Mouse (Mus musculus): ENCODE data around the gene Rpl6. TPM values are rescaled to one million over a fixed set of nuclear protein-coding genes. Genes with fewer than 3 reads are reported as not detected.
A peak's percentile ranks its signal among the peaks of the same experiment; 100 is the strongest.
"Not testable (repeated sequence)": the region's sequence is repeated elsewhere in the genome, so short reads cannot be mapped to it uniquely, and the experiment has no call there.

Rpl6 gene
- polyA plus RNA-seq, 1 experiment from 2014 or later, result 343 TPM

DNA sequence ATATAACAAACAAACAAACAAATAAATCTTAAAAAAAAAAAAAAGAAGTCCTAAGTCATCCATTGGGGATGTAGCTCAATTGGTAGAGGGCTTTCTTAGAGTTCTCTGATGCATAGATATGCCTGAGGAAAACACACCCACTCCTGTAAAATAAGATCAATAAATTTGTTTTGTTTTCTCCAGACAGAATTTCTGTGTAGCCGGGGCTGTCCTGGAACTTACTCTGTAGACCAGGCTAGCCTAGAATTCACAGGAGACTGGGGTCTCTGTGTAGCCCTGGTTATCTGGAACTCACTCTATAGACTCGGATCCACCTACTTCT is 13.0 kb downstream of the Rpl6 start:
- Histone ChIP-seq H3K4me3 (no peak overlapping the region), H3K9me3 (no peaks in the 10 kb centered on the region), H3K4me2 (no peak overlapping the region), H3K4me1 (peaks cover 14% of the 10 kb centered on the region), H3K27ac (no peak overlapping the region), H3K36me3 (replicated peaks) (peaks cover 7% of the 10 kb centered on the region; the same call in 1 of the 2 replicates), H3K9ac (no peak overlapping the region), H3K27me3 (replicated peaks) (no peaks in the 10 kb centered on the region)
- 91% methylated on average over 2 of the region's 2 CpGs for WGBS
- ATAC-seq (replicated peaks), result no peak

- Histone ChIP-seq H3K27me3 (replicated peaks) (no peaks in the 10 kb centered on the region), H3K36me3 (replicated peaks) (no peaks in the 10 kb centered on the region), H3K9ac (no peak overlapping the region), H3K9me3 (no peaks in the 10 kb centered on the region), H3K4me2 (peak overlapping the region; percentile 85; the same call in 1 of the 2 replicates), H3K4me3 (no peak overlapping the region), H3K4me1 (peaks cover 25% of the 10 kb centered on the region), H3K27ac (no peak overlapping the region)
- ATAC-seq (replicated peaks), result no peak
- WGBS, result 90% methylated on average over 1 of the region's 1 CpGs
These were observed 14.9 kb downstream of the Rpl6 start for GRCm38 (mm10) chr5:121219190-121219589.

DNA sequence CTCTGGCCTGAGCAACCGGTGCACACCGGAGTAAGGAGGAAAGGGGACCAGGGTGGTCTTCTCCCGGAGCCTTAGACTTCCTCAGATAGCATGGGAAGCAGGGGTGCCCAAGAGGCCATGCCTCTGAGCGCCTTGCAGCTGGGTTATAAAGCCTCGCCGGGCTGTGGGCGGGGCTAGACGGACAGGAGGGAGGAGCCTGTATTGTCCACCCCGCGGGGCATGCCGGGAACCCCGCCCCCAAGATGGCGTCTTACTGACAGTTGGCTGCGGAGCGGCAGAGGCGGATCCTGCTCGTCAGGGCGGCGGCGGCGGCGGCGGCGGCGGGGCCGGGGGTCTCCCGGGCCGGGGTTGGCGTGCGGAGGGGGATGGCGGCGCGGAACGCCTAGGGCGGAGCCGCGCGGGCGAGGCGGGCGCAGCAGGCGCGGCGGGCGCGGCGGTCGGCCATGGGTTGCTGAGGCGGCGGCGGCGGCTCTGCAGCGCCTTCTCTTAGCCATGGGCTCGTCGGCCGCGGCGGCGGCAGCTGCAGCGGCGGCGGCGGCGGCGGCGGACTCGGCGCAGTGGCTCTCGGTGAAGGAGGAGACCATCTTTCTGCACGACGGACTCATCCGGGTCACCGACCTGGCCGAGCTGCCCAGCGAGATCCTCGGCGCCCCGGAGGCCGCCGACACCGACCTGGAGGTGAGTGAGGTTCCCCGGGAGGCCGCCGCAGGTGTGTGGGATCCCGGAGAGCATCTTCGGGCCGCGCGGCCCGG is 15.9 kb downstream of the Rpl6 start, which contains the start of gene Hectd4:
Gene Hectd4, plus strand, starts transcription at position 240 of the 752 bp plus-strand sequence.
- no peaks in the 10 kb centered on the region for H3K36me3 ChIP-seq (replicated peaks)
- peak within 1 kb of the TSS; percentile 93 for H3K27ac ChIP-seq
- no peaks in the 10 kb centered on the region for H3K27me3 ChIP-seq (replicated peaks)
- WGBS, result under 1% methylated on average over 61 of the region's 90 CpGs
- peak within 1 kb of the TSS; percentile 98 for H3K4me3 ChIP-seq
- H3K9ac ChIP-seq, result peak within 1 kb of the TSS; percentile 99
- no peaks in the 10 kb centered on the region for H3K9me3 ChIP-seq
- H3K4me2 ChIP-seq, result peak within 1 kb of the TSS; percentile 85
- H3K4me1 ChIP-seq, result peaks cover 29% of the 10 kb centered on the region
- ATAC-seq (replicated peaks), result peak; percentile 85

DNA sequence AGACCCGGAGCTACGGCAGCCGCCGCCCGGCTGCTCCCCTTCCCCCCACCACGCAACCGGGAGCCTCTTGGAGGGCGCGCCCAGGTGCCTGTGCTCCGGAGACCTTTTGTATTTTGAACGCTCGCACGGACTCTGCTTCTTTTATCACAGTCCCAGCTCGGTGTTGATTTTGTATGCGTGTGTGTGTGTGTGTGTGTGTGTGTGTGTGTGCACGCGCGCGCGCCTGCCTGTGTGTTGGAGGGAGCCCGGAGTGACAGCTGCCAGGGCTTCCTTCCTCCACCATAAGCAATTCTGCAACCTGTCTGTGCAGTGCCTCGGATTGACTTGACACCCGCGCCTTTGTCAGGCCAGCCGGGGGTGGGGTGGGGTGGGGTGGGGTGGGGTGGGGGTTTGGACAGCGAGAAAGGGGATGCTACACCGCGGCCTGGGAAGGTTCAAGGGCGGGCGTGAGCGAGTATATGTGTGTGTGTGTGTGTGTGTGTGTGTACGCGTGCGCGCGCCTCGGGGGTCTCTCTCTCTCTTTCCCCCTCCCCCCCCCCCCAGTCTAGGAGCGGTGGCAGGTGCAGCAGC is 16.5 kb downstream of the Rpl6 start:
- peak; percentile 61 for ATAC-seq (replicated peaks)
- Histone ChIP-seq H3K27ac (peak overlapping the region; percentile 93), H3K27me3 (replicated peaks) (no peaks in the 10 kb centered on the region), H3K9me3 (no peaks in the 10 kb centered on the region), H3K4me1 (peaks cover 29% of the 10 kb centered on the region), H3K9ac (peak overlapping the region; percentile 99), H3K4me3 (peak overlapping the region; percentile 98), H3K36me3 (replicated peaks) (no peaks in the 10 kb centered on the region), H3K4me2 (peak overlapping the region; percentile 85)
- WGBS, result 0% methylated on average over 36 of the region's 38 CpGs

DNA sequence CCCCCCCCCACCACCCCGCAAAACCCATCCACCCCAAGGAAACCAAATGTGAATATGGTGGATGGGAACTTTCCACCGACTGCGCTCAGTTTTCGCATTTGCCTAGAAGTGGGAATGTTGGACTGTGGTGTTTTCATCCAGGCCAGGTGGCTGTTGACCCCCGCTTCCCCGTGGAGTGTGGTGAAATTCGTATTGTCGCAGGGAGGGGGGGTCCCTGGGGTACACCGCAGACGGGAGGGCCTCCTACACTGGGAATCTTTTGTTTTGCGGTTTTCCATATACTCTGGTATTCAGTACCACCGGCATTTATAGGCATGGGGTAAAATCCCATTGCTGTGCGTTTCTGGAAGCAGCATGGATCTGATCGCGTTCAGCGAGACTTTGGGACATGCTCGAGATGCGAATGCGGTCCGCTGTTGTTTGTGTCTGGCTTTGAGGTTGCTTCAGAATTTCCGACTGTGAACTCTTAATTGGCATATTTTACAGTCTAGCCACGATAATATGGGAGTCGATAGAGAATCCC is 17.1 kb downstream of the Rpl6 start:
- H3K4me2 ChIP-seq, result peak overlapping the region; percentile 85
- H3K36me3 ChIP-seq (replicated peaks), result no peaks in the 10 kb centered on the region
- peaks cover 33% of the 10 kb centered on the region for H3K4me1 ChIP-seq
- H3K9me3 ChIP-seq, result no peaks in the 10 kb centered on the region
- peak overlapping the region; percentile 98 for H3K4me3 ChIP-seq
- peak overlapping the region; percentile 93 for H3K27ac ChIP-seq
- WGBS, result 7% methylated on average over 23 of the region's 23 CpGs
- ATAC-seq (replicated peaks), result peak; percentile 12
- no peaks in the 10 kb centered on the region for H3K27me3 ChIP-seq (replicated peaks)
- peak overlapping the region; percentile 99 for H3K9ac ChIP-seq

DNA sequence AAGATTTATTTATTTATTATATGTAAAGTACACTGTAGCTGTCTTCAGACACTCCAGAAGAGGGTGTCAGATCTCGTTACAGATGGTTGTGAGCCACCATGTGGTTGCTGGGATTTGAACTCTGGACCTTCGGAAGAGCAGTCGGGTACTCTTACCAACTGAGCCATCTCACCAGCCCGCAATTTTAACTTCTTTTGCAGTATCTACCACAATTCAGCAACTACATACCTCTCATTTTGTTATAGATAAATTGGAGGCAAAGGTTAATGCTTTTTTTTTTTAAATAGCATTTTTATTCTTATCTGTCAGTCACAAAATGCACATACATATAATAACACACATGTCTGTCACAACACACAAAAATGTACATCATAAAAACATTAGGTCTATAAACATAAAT is 19.7 kb downstream of the Rpl6 start:
- not testable (repeated sequence) for H3K9me3 ChIP-seq; H3K4me2 ChIP-seq; H3K36me3 ChIP-seq (replicated peaks); ATAC-seq (replicated peaks); H3K27ac ChIP-seq; H3K27me3 ChIP-seq (replicated peaks); H3K4me3 ChIP-seq; H3K9ac ChIP-seq
- WGBS, result 93% methylated on average over 4 of the region's 4 CpGs
- peaks cover 34% of the 10 kb centered on the region for H3K4me1 ChIP-seq

GRCm38 (mm10) chr5:121224856-121225255 is 20.6 kb downstream of the Rpl6 start:
- no peaks in the 10 kb centered on the region for H3K27me3 ChIP-seq (replicated peaks)
- no peak overlapping the region for H3K4me3 ChIP-seq
- no peak overlapping the region for H3K9ac ChIP-seq
- H3K36me3 ChIP-seq (replicated peaks), result no peaks in the 10 kb centered on the region
- peaks cover 30% of the 10 kb centered on the region for H3K4me1 ChIP-seq
- H3K4me2 ChIP-seq, result no peak overlapping the region
- H3K27ac ChIP-seq, result no peak overlapping the region
- H3K9me3 ChIP-seq, result no peaks in the 10 kb centered on the region
- no peak for ATAC-seq (replicated peaks)
- WGBS, result 89% methylated on average over 3 of the region's 3 CpGs

DNA sequence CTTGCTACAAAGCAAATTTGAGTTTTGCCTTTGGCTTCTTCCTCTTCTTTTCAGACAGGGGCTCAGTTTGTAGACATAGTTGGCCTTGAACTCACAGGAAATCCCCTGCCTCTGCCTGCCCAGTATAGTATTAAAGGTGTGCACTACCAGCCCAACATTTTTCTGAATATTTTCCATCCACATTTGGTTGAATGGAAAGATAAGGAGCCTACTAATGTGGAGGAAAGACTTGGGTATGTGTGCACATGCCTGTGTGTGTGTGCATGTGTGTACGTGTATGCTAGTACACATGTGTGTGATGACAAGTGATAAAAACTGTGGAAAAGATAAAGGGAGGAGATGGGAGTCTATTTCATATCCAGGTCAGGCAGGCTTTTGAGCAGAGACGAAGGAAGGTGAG is 21.6 kb downstream of the Rpl6 start:
- 90% methylated on average over 2 of the region's 2 CpGs for WGBS
- Histone ChIP-seq H3K27me3 (replicated peaks) (no peaks in the 10 kb centered on the region), H3K9me3 (no peaks in the 10 kb centered on the region), H3K4me2 (no peak overlapping the region), H3K27ac (no peak overlapping the region), H3K4me1 (peaks cover 29% of the 10 kb centered on the region), H3K9ac (no peak overlapping the region), H3K4me3 (no peak overlapping the region), H3K36me3 (replicated peaks) (no peaks in the 10 kb centered on the region)
- ATAC-seq (replicated peaks), result no peak

- ATAC-seq (replicated peaks), result no peak
- no peak overlapping the region for H3K4me3 ChIP-seq
- H3K9me3 ChIP-seq, result no peaks in the 10 kb centered on the region
- no peak overlapping the region for H3K4me2 ChIP-seq
- peaks cover 28% of the 10 kb centered on the region for H3K4me1 ChIP-seq
- 76% methylated on average over 3 of the region's 3 CpGs for WGBS
- no peaks in the 10 kb centered on the region for H3K36me3 ChIP-seq (replicated peaks)
- H3K27me3 ChIP-seq (replicated peaks), result no peaks in the 10 kb centered on the region
- H3K27ac ChIP-seq, result no peak overlapping the region
- no peak overlapping the region for H3K9ac ChIP-seq
These were observed 22.1 kb downstream of the Rpl6 start for GRCm38 (mm10) chr5:121226406-121226805.

DNA sequence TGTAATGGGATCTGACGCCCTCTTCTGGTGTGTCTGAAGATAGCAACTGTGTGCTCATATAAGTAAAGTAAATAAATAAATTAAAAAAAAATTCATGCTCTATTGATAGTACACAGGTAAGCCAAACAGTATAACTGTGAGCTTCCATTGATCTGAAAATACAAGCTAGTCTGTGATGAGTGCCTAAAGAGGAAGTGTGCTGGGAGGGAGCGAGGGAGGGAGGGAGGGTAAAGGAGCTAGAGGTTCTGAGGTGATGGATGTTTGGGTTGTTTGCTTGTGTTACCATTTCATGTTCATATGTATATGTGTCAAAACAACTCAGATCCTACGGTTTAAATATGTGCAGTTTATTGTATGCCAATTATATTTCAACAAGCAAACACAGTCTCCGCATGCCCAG is 22.6 kb downstream of the Rpl6 start:
- 92% methylated on average over 4 of the region's 4 CpGs for WGBS

GRCm38 (mm10) chr5:121227330-121227729 is 23.0 kb downstream of the Rpl6 start:
- not testable (repeated sequence) for H3K4me3 ChIP-seq; H3K9me3 ChIP-seq; H3K9ac ChIP-seq; H3K36me3 ChIP-seq (replicated peaks); H3K4me2 ChIP-seq; ATAC-seq (replicated peaks); H3K27me3 ChIP-seq (replicated peaks); H3K27ac ChIP-seq
- 100% methylated on average over 1 of the region's 1 CpGs for WGBS
- H3K4me1 ChIP-seq, result peaks cover 19% of the 10 kb centered on the region

More for the DNA sequence above, 22.6 kb downstream of the Rpl6 start:
- H3K4me1 ChIP-seq, result peaks cover 24% of the 10 kb centered on the region
- no peak overlapping the region for H3K27ac ChIP-seq
- no peaks in the 10 kb centered on the region for H3K9me3 ChIP-seq
- no peak overlapping the region for H3K4me3 ChIP-seq
- no peak overlapping the region for H3K9ac ChIP-seq
- ATAC-seq (replicated peaks), result no peak
- H3K27me3 ChIP-seq (replicated peaks), result no peaks in the 10 kb centered on the region
- H3K4me2 ChIP-seq, result no peak overlapping the region
- H3K36me3 ChIP-seq (replicated peaks), result no peaks in the 10 kb centered on the region

DNA sequence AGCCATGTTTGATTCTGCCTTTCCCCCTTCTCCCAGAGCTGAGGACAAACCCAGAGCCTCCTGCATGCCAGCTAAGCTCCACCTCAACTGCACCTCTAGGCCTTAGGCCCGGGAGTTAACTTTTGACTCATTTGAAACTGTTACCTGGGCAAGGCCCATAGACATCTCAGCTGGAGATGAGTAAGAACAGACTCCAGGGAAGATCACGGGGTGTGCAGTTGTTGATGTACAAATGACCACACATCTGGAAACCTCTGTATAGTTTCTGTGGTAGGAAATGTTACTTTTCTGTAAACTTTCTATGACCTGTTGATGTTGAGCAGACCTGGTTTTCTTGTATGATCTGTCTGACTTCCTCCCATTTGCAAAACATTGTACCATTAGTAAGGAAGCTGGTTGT is 24.9 kb downstream of the Rpl6 start:
- H3K36me3 ChIP-seq (replicated peaks), result no peaks in the 10 kb centered on the region
- no peak overlapping the region for H3K27ac ChIP-seq
- H3K4me2 ChIP-seq, result no peak overlapping the region
- no peaks in the 10 kb centered on the region for H3K9me3 ChIP-seq
- WGBS, result 97% methylated on average over 2 of the region's 2 CpGs
- no peak overlapping the region for H3K4me3 ChIP-seq
- ATAC-seq (replicated peaks), result no peak
- no peak overlapping the region for H3K9ac ChIP-seq
- H3K4me1 ChIP-seq, result peaks cover 8% of the 10 kb centered on the region; the same call in 1 of the 2 replicates
- no peaks in the 10 kb centered on the region for H3K27me3 ChIP-seq (replicated peaks)

DNA sequence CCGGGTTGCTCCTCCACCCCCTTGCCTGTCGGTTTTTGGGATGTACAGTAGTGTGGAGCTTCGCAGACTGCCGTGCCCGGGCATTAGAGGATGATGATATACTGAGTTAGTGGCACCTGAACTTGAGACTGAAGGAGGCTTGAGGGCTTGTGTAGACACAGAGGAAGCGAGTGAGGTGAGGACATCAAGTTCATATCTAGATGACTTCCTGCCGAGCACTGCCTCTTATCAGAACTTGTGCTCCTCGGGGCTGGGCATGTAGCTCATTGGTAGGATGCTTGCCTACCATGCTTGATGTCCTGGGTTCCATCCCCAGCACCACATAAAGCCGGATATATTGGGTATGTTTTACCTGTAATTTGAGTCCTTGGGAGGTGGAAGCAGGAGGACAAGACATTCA is 26.5 kb downstream of the Rpl6 start:
- Histone ChIP-seq H3K4me3 (no peak overlapping the region), H3K36me3 (replicated peaks) (no peaks in the 10 kb centered on the region), H3K4me2 (no peak overlapping the region), H3K27ac (no peak overlapping the region), H3K9me3 (no peaks in the 10 kb centered on the region), H3K27me3 (replicated peaks) (no peaks in the 10 kb centered on the region), H3K4me1 (peaks cover 5% of the 10 kb centered on the region; the same call in 1 of the 2 replicates), H3K9ac (no peak overlapping the region)
- WGBS, result 93% methylated on average over 9 of the region's 9 CpGs
- ATAC-seq (replicated peaks), result no peak

Measured in midbrain, embryonic 15.5 days (tissue).